Mouse (Mus musculus) adrenal gland, adult 18-20 months (tissue): ENCODE results near the gene Zic1. TPM values are rescaled to one million over a fixed set of nuclear protein-coding genes. Genes with fewer than 3 reads are reported as not detected.

Experiments used
- DNase-seq, 2 experiments: peaks; one replicate each; pipeline ENCODE4 v3.0.0; 2021 to 2022; ENCODE audit warnings: low spot score in 2 of 2
- long read RNA-seq, 2 experiments: library from polyadenylated mRNA; stranded (forward); transcript quantifications; one replicate each; pipeline ENCODE4 v2.0.0; 2021
- total RNA-seq, 2 experiments: library from RNA; stranded (reverse); gene quantifications; 1 replicate in 1 of 2; 2 replicates in 1 of 2; pipeline ENCODE4 v1.2.3; 2021

The Zic1 gene
- total RNA-seq, result not detected
- long read RNA-seq, experiment 1, result 0 reads
- long read RNA-seq, experiment 2, result 0 reads

DNA sequence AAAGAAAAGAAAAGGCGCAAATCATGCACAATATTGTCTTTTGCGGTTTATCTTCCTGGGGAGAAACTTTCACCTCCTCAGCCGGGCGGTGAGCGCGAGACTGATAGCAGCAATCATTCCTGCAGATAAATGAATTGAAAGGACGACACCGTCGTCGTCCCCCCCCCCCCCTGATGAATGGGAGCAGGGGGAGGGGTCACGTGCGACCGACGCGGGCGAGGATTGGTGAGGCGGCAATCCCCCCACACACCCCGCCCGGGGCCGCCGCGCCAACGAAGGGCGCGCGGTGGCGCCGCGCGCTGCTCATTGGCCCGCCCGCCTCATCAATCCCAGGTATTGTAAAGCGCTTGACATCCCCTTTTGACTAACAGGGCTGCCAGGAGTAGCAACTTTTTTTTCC lies at the start of gene Zic1:
TSS of gene Zic1 (minus strand) at position 147 of the 400 bp plus-strand sequence.
- no peak for DNase-seq

DNA sequence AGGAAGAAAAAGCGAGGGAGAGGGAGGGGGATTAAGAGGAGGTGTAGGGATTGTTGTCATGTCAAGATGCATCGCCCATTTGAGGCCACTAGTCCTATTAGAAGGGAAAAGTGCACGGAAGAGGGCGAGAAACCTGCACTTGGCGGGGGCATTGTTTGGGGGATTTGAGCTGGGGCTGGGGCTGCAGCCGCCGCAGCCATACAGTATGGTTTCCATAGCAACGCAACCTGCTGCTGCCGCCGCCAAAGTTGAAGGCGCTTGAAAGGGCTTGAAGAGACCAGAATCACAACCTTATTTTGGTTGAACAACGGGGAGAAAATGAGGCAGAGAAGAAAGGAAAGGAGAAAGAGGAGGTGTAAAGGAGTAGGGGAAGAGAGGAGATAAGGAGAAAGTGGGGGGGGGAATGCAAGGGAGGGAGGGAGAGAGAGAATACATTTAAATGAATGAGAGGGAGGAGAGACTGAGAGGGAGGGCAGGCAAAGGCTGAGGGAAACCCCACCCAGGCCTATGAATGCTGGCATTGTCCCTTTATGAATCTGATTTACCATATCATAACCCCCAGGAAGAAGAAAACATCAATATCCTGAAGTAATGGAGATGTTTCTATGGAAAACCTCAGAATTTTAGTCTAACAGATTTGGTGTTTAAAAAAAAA lies 48.5 kb upstream of the Zic1 start:
- no peak for DNase-seq

DNA sequence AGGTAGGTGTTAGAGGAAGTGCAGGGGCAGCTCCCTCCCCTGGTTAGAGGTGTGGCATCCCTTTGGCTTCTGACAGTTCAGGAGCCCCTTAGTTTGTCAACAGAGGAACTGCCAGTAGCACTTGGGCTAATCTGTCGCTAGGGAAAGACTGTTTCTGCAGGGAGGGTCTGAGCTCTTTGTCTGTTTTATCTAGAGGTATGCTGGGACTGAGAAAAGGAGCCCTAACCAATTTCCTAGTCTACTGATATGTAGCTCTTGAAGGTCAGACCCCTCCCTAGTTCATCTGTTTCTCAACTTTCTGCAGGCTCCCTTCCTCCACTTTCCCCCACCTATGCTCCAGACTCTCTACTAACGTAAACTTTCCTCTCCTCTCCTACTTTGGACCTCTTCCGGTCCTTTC lies 44.2 kb upstream of the Zic1 start:
- no peak for DNase-seq

DNA sequence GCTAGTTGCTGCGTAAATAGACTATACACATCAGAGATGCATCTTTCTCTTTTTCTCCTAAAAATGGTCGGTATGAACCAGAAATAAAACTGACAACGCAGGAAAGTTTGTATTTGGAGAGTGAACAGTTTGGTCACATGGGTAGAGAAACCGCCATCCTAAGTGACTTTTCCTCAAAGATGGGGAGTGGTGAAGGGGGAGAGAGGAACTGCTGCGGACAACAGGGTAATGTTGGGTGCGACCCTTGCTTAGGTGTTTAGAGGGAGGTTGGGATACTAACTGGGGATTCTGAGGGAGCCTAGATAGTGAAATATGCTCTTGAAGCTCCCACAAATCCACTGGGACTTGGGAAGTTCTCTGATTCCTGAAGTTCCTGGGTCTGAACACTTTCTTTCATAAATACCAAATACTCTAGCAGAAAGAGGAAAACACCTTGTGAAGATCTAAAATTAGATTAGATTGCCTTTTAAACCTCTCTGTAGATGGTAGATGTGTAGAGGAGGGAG lies 40.7 kb upstream of the Zic1 start:
- DNase-seq, result no peak

DNA sequence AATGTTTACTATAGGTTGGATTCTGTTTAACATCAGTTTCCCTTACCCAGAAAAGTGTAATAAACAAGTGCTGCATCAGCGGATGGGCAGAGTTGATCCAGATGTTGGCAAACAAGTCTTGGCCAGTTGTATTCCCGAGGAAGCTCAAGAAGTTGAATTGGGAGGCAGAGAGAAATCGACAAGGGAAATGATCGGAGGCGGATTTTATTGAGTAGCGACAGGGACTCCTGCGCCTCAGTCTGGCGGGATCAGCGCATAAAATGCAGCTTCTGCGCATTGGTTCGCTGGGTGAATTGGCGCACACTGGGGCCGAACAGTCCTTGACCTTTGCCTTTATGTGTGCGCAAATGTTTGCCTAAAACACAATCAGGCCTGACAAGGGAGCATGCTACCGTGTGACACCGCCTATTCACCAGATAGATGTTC lies 40.2 kb upstream of the Zic1 start:
- no peak for DNase-seq

DNA sequence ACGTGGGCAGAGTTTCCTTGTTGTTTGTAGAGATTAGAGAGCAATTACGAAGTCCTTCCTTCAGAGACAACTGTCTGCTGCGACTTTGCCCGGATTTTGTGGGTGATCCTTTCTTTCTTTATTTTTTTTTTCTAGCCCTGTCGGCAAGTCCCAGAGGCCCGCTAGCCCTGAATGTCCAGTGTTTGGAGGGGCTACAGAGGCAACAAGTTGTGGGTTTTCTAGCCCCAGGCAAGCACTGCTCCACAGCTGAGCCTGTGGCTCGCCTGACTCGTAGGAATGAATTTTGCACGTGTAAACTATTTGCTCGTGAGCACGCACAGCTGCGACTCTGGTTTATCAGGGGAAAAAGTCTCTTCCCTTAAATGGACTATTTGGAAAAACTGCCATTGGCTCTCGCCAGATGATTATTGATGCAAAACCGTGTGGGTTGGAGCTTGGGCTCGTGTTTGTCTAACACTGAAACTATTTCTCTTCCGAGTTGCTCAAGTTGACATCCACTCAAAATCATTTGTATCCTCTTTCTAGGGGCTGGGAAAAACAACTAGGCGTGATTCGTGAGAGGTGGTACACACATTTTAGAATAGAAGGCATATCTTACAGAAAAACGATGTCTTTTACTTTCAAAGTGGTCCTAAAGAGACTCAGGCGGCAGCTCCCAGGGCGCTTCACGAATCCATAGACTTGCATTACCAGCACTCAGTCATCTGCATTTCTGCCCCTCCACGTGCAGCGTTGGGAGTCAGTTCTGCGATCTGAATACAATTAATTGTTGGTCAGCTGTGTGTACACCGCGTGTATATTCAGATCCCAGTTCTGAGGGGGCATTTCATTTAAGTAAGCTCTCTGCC lies 39.5 kb upstream of the Zic1 start:
- no peak for DNase-seq

DNA sequence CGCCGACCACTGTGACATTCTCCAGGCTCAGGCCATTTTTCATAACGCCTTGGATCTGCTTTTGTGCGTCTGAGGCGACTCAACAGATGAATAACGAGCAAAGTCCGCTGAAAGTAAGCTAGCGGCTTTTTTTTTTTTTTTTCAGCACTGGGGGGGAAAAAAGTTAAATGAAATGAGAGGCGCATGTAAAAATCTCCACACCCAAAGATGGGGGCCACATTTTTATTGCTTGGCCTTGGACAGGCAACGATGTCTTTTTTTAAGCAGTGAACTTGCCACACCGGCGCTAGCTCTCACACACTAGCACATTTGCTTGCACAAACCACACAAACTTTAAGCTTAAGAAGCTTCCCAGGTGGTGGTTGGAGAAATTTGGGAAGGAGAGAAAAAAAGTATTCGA lies 38.6 kb upstream of the Zic1 start:
- DNase-seq, result no peak

DNA sequence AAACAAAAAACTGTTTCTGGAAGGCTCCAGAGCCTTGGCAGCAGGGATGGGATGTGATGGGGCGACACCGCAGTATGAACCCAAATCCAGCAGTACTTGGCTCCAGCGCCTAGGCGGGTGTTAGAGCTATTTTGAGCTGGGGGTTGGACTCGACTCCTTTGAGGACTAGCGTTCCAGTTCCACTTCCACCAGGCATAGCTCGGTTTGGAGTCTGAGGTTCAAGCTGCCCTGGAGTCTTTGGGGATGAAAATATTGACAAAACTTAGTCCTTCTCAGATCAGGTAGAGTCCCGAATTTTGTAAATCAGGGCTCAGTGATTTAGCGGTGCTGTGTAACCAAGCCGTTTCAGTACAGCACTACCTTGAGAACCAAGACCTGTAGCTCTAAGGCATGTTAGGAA lies 35.9 kb upstream of the Zic1 start:
- DNase-seq, result no peak

DNA sequence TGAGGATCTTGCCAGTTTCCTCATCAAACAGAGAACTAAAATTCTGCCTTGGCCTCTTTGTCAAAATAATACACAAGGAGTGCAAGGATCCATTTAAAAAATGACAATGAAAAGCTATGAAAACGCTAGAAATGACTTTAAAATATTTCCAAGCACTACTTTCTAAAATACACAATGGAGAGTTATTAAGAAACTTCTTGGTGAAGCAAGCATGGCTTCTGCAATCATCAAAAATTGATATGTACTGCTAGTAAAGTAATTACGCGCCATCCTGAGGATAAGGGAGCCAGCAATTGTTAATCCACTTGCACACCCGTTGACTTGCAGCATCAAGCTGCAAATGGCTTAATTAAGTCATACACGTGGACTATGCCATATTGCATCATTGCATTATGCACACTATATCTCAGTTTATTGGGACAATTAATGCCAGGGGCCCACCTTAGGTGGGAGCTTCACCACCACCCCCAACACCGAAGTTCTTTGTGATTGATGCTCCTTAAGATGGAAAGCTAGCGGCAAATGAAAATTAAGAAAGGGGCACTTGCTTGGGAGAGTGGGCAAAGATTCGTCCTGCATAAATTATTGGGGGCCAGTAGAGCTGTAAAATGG lies 35.0 kb upstream of the Zic1 start:
- no peak for DNase-seq

DNA sequence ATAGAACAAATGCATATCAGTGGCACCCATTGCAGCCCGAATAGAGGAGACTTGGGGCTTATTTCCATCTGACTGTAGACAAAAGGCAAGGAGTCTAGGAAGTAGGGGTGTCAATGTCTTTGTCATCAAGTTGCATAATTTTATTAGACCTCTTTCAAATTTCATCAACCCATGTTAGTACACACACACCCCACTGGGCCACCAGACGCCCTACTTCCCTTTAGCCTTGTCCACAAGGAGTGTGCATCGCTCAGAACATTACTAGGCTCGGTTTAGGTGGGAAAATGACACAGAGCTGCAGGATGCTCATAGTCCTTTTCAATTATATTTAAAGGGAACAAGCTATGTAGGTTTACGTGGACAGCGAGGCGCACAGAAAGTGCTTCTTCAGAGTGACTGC lies 34.4 kb upstream of the Zic1 start:
- DNase-seq, result no peak

DNA sequence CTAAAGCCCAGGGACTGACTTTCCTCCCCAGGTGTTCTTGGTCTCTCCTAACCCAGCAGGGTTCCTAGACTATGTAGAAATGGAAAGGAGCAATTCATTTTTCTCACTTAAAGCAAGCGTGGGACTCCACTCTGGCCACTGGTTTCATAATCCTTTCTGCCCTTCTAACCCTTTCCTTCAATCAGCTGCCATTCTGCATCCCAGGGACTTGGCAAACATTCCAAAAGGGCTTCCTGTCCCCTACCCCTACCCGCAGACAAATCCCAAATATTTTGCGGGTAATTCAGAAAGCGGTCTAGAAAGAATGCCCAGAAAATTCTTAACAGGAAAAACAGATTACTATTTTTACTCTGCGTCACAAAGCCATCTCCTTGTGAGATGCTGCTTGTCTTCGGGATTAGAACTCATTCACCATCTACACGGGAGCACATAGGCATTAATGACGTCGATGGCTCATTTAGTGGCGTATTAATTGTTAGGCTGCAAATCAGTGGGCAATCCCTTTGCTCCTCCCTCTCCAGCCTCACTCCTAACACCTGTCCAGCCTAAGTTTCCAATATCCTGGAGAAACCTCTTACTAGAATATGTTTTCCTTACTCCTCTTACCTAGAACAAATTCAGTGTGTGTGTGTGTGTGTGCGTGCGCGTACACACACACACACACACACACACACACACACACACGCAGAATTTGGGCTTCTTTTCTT lies 29.6 kb upstream of the Zic1 start:
- DNase-seq, result no peak

DNA sequence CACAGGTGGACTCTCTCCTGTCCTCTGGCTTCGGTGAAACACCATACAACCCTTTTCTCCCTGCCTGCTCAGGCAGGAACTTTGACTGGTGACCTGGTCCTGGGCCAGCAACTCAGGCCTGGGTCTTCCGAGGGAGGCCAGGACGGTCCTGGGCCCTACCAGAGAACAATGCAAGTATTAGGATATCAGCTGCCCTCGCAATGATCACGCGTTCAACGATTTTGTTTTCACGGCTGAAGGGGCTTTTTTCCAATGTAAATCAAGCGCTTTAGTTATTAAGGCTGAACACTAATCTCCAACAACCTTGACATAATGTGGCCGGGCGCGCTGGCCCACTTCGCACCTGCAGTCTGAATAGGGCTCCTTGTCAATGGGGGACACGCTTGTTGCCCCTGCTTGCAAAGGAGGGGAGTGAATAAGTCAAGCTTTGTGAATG lies 28.6 kb upstream of the Zic1 start:
- no peak for DNase-seq

DNA sequence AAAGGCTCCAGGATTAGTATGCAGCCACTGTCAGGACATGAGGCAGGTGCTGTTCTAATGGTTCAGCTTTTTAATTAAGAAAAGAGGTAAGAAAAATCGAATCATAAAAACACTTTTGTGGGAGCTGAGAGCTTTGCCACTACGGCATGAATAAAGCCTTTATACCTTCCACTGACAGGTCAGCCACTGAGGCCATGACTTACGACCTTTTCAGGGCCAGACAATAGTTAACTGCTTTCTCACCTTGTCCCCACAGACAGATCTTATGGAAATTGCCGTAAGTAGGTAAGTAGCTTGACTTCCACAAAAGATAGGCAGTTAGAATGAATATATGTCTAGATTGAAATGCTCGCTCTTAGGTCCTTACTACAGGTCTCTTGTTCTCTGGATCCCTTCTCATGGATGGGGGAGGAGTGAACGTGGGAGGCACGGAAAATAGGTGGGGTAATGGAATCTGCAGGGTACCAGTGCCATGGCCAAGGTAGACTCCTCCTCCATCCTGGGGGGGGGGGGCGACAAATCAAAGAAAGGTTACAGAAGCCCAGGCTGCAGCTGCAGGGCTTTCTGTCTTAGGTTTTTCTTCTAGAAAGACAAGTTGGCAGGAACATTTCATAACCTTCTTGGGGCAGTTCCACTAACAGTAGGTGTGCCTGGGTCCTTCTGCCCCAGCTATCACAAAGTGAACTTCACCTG lies 27.9 kb upstream of the Zic1 start:
- no peak for DNase-seq

DNA sequence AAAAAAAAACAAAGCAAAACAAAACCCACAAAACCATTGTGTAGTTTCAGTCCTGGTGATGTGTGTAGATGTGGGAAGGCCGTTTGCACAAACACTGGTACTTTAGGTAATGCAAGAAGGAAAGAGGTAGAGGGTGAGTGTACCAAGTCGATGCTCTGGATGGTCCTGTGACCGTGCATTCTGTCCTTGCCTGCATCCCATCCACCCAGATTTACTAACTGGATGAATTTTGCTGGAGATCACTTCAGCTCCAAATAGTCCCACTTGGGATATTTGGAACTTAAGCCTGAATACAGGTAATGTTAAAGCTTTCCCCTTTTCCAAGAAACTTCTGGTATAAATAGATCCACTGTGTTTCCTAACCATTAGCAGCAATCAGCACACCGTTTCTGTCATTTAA lies 22.6 kb upstream of the Zic1 start:
- no peak for DNase-seq

DNA sequence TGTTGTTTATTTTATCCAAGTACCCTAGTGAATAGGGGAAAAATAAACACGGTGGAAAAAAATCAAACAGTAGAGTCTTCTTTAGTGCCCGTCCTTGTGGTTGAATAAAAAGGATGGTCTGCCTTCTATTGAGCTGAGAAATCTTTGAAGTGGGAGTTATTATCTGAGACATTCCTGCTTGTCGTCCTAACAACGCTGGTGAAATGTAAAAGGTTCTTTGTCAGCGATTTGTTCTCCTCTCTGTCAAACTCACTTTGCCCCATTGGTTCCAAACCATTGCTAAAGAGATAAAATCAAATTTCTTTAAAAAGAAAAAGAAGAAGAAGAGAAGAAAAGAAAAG lies 22.1 kb upstream of the Zic1 start:
- DNase-seq, result no peak

DNA sequence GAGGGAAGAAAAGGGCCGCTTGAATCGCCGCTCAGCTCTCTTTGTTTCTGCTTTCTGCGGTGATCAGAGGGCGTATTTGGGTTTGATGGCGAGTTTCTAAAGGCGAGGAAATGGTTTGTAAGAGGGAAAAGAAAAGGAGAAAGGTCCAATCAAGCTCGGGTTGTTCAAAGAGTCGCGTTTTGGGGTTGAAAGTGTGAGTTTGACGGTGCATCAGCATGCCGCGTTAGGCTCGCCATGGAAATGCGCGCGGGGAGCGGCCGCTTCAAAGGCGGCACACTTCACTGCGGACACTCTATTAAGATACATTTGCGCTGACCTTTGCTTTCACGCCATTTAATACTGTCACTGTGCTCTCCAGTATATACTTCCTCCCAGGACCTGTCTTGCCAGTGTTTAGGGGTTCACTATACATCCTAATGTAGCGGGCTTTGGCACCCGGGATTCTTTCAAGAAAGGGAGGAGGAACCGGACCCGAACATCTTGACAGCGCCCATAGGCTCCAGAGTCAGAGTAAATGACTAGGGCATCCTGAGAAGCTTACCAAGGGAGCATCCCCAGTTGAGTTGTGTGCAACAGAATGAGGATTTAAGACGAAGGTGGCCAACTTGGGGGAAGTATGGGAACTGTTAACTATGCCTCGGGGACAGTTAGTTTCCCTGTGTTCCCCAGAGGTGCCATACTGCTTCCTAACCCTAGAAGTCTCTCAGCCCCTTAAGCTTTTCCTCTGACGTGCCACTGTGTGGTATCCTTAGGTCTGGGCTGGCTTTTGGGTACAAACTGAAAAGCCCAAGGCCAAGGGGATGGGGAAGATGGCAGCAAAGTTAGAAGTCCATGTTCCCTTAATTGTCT lies 21.5 kb upstream of the Zic1 start:
- DNase-seq, result no peak

DNA sequence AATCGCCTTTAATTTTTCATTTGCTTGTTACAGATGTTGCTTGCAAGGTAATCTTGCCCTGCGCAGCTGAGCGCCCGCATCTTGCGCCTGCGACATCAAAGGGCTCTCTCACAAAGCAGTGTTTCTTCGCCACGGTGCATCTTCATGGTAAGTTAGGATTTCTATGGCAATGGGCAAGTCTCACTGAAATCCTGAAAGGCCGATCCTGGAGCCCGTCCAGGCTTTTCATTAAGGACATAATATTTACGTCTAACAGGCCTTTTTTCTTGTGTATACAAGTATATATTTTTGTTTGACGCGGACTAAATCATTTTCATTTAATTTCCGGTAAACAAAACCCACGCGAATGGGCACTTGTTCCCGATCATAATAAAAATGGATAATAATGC lies 20.9 kb upstream of the Zic1 start:
- no peak for DNase-seq

DNA sequence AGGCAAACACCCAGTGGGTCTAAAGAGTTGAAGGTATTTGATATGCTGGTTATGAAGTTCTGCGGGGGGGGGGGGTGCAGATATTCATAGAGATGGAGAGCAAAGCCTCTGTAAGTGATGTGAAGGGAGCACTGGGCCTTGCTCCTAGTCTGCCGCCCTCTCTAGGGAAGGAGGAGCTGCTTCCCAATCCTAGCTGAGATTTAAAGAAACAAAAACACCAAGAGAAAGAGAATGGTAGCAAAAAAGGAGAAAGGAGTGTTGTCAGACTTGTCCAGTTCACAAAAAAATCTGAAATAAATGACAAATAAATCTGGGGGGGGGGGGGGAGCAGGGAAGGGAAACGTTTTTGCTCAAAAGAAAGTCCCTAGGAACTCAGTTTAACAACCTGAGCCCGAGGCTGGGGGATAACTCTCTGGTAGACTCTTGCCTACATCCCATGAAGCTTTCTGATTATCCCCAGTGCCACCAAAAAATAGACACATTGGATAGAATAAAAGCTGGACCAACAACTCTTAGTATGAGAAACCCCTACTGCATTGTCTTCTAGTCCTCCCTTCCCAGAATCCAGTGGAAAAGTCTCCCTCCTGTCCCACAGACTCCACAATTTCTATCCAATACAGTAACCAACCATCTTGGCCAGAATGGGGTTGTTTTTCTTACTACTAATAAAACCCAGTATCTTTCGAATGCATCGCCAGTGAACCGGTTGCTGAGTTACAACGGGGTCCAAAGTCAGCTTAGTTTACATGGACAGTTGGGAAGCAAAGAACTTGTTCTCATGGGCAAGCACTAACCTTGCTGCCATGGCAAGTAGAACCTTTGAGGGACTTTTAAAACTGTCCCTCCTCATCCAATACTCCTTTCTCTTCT lies 20.2 kb upstream of the Zic1 start:
- DNase-seq, result no peak
